In genomic region chr19:38981966-38982365, GRCm38 (mm10) we compare ENCODE assay signal across 9 mouse cellular contexts. TPM values are rescaled to one million over a fixed set of nuclear protein-coding genes. Genes with fewer than 3 reads are reported as not detected.
DNase-seq lines count a peak whose midpoint lies in the region; ATAC-seq lines count a peak whose summit lies in the region.
"Had no signal": no experiment of that assay in that cellular context is flagged by ENCODE, and none has a peak within 500 bp of the region (broad histone marks: within the 10 kb centered on the region; RNA-seq: fewer than 3 reads in every experiment).

No protein-coding gene starts in this region.

- no peaks in the 10 kb centered on the region for H3K9me3 ChIP-seq in forebrain, embryonic 13.5 days (replicated peaks)
- no peaks in the 10 kb centered on the region for H3K9me3 ChIP-seq in forebrain, embryonic 16.5 days (ENCODE audit: control insufficient read depth, low read length)
- H3K9me3 ChIP-seq in midbrain, embryonic 12.5 days = no peaks in the 10 kb centered on the region

- no peaks in the 10 kb centered on the region for H3K4me1 ChIP-seq in forebrain, embryonic 13.5 days
- H3K4me1 ChIP-seq in forebrain, embryonic 16.5 days (replicated peaks; ENCODE audit: control insufficient read depth, insufficient read depth, low read length) = no peaks in the 10 kb centered on the region
- no peaks in the 10 kb centered on the region for H3K4me1 ChIP-seq in midbrain, embryonic 12.5 days

- H3K36me3 ChIP-seq in forebrain, embryonic 13.5 days (ENCODE audit: poor library complexity, severe bottlenecking) = no peaks in the 10 kb centered on the region
- no peaks in the 10 kb centered on the region for H3K36me3 ChIP-seq in forebrain, embryonic 16.5 days (ENCODE audit: control insufficient read depth, insufficient read depth)
- no peaks in the 10 kb centered on the region for H3K36me3 ChIP-seq in midbrain, embryonic 12.5 days

- peak; percentile 38; the same call in 1 of the 2 replicates for ATAC-seq in forebrain, embryonic 13.5 days
- ATAC-seq in forebrain, embryonic 16.5 days = no peak
- ATAC-seq in midbrain, embryonic 12.5 days (ENCODE audit: low FRiP score, low read depth) = 0 out of 2 replicates have a peak, but pooled peaks have one; percentile 27

- intact Hi-C loops in heart, postnatal 14 days (cut with DNase I) = loop anchor here (2.0 kb wide), 1 partner anchor 1243 kb away; no protein-coding TSS in a partner anchor

- H3K9ac ChIP-seq in forebrain, embryonic 13.5 days = no peak overlapping the region
- H3K9ac ChIP-seq in forebrain, embryonic 16.5 days (replicated peaks; ENCODE audit: low read depth, low read length) = no peak overlapping the region
- H3K9ac ChIP-seq in midbrain, embryonic 12.5 days (replicated peaks) = no peak overlapping the region

- H3K4me2 ChIP-seq in forebrain, embryonic 13.5 days = no peak overlapping the region
- H3K4me2 ChIP-seq in forebrain, embryonic 16.5 days (ENCODE audit: low read length) = no peak overlapping the region
- no peak overlapping the region for H3K4me2 ChIP-seq in midbrain, embryonic 12.5 days (replicated peaks)

- WGBS in forebrain, embryonic 13.5 days = 0% methylated on average over 1 of the region's 1 CpGs
- WGBS in forebrain, embryonic 16.5 days = 0% methylated on average over 1 of the region's 1 CpGs
- WGBS in midbrain, embryonic 12.5 days = 0% methylated on average over 1 of the region's 1 CpGs

- no peak overlapping the region for H3K27ac ChIP-seq in forebrain, embryonic 13.5 days
- H3K27ac ChIP-seq in forebrain, embryonic 16.5 days (ENCODE audit: low read length) = no peak overlapping the region
- H3K27ac ChIP-seq in midbrain, embryonic 12.5 days (replicated peaks) = no peak overlapping the region

- H3K4me3 ChIP-seq in forebrain, embryonic 13.5 days = no peak overlapping the region
- no peak overlapping the region for H3K4me3 ChIP-seq in forebrain, embryonic 16.5 days (replicated peaks; ENCODE audit: low read length)
- no peak overlapping the region for H3K4me3 ChIP-seq in midbrain, embryonic 12.5 days

- DNase-seq in adrenal gland, adult 18-20 months (ENCODE audit: low spot score in 2 of 2) = peak; percentile 57 to 59
- DNase-seq in embryo, embryonic 10 days (ENCODE audit: low spot score) = peak; percentile 79
- DNase-seq in heart, postnatal 14 days = peak; percentile 68 to 81
- peak; percentile 35 for DNase-seq in left cerebral cortex, adult 11 months (ENCODE audit: low spot score)
- peak; percentile 53 to 83 for DNase-seq in spleen, postnatal 4 days (ENCODE audit: low spot score in 2 of 2)

- H3K27me3 ChIP-seq in forebrain, embryonic 13.5 days = no peaks in the 10 kb centered on the region
- no peaks in the 10 kb centered on the region for H3K27me3 ChIP-seq in forebrain, embryonic 16.5 days (replicated peaks; ENCODE audit: control insufficient read depth, insufficient read depth, low read length)
- H3K27me3 ChIP-seq in midbrain, embryonic 12.5 days = no peaks in the 10 kb centered on the region

RNA-seq across cellular contexts. Expression of gene Cyp2c55, which starts 24.9 kb away (rescaled TPM):
- polyA plus RNA-seq in forebrain, embryonic 13.5 days (2015; fragmentation: Nextera tagmentation; extraction: Ambion mirVana) = not detected in 2 replicates
- not detected in 2 replicates for polyA plus RNA-seq in forebrain, embryonic 16.5 days (2015; fragmentation: Nextera tagmentation; extraction: Ambion mirVana)
- under 1 TPM; 0.16 to 0.23 TPM for total RNA-seq in adrenal gland, adult 18-20 months (2021)
- not detected for total RNA-seq in heart, postnatal 14 days (2021)
- not detected in 2 replicates for polyA plus RNA-seq in midbrain, embryonic 12.5 days (2016; fragmentation: Nextera tagmentation; extraction: Ambion mirVana)
- polyA plus RNA-seq: lung, embryonic 16.5 days had no signal

RNA-seq across cellular contexts. Expression of gene Hells, which starts 51.3 kb away (rescaled TPM):
- 51.5 and 54.6 TPM in 2 replicates for polyA plus RNA-seq in forebrain, embryonic 13.5 days (2015; fragmentation: Nextera tagmentation; extraction: Ambion mirVana)
- 18.1 and 20.4 TPM in 2 replicates for polyA plus RNA-seq in forebrain, embryonic 16.5 days (2015; fragmentation: Nextera tagmentation; extraction: Ambion mirVana)
- total RNA-seq in adrenal gland, adult 18-20 months (2021) = 1 to 10 TPM; 2.8 to 3.2 TPM
- total RNA-seq in heart, postnatal 14 days (2021) = 1 to 10 TPM; 1.8 to 4.5 TPM
- 57.5 and 61.0 TPM in 2 replicates for polyA plus RNA-seq in midbrain, embryonic 12.5 days (2016; fragmentation: Nextera tagmentation; extraction: Ambion mirVana)
